Mouse (Mus musculus) thymus, adult 2 months (tissue): ENCODE results near the gene Slc15a3. TPM values are rescaled to one million over a fixed set of nuclear protein-coding genes. Genes with fewer than 3 reads are reported as not detected.

Experiments used
- DNase-seq: peaks from one replicate; pipeline ENCODE4 v3.0.0; 2021
- H3K27ac ChIP-seq: fragments of 200-500 bp; 2 replicates; pipeline ENCODE4 v1.5.1; 2012; ENCODE audit warnings: low read length, control low read depth; ENCODE audit not compliant: control insufficient read depth, insufficient read depth
- H3K27me3 ChIP-seq: fragments of 200-500 bp; 2 replicates; pipeline ENCODE4 v1.6.1; 2012; ENCODE audit warnings: mild to moderate bottlenecking, low read length, moderate library complexity, mixed read lengths; ENCODE audit not compliant: control insufficient read depth, insufficient read depth
- H3K36me3 ChIP-seq: fragments of 200-500 bp; 2 replicates; pipeline ENCODE4 v1.6.1; 2012; ENCODE audit warnings: mild to moderate bottlenecking, low read length, moderate library complexity; ENCODE audit not compliant: control insufficient read depth, insufficient read depth
- H3K4me1 ChIP-seq: fragments of 200-500 bp; replicated peaks from 2 replicates; pipeline ENCODE4 v1.6.1; 2012; ENCODE audit warnings: low read length; ENCODE audit not compliant: control insufficient read depth, insufficient read depth
- H3K4me3 ChIP-seq: fragments of 200-500 bp; 2 replicates; pipeline ENCODE4 v1.5.1; 2012; ENCODE audit warnings: mild to moderate bottlenecking, low read length, control low read depth, moderate library complexity; ENCODE audit not compliant: control insufficient read depth, insufficient read depth
- CTCF ChIP-seq: fragments of 200-500 bp; IDR thresholded peaks from 2 replicates; pipeline ENCODE4 v1.5.1; 2012; ENCODE audit warnings: mild to moderate bottlenecking, control low read depth, low read length, moderate library complexity, borderline replicate concordance; ENCODE audit not compliant: control insufficient read depth, poor library complexity, insufficient read depth; ENCODE audit errors: extremely low read depth
- POLR2A ChIP-seq: fragments of 200-500 bp; IDR thresholded peaks from 2 replicates; pipeline ENCODE4 v1.6.1; 2012; ENCODE audit warnings: mild to moderate bottlenecking, low read length, control low read depth, moderate library complexity; ENCODE audit not compliant: control insufficient read depth, poor library complexity, insufficient read depth; ENCODE audit errors: extremely low read depth
- WGBS: fragments of 180-500 bp; shearing (Covaris S2); methylation state at CpG from one replicate; pipeline ENCODE4 v1.1.7; 2018; 5-methylcytosine and 5-hydroxymethylcytosine counted together
- polyA plus RNA-seq: library from polyadenylated mRNA; depleted of rRNA; stranded (reverse); fragments of >200 nt; gene quantifications from 2 replicates; pipeline ENCODE4 v1.2.3, GENCODE M21; 2012

Gene Slc15a3
- polyA plus RNA-seq, 1 experiment: 29.7 TPM

GRCm38 (mm10) chr19:10845454-10845853 is 5.9 kb downstream of the Slc15a3 start:
- Histone ChIP-seq H3K36me3 (no peaks in the 10 kb centered on the region), H3K27me3 (no peaks in the 10 kb centered on the region), H3K27ac (no peak overlapping the region), H3K4me1 (peaks cover 16% of the 10 kb centered on the region), H3K4me3 (no peak overlapping the region)
- no peak for DNase-seq
- TF ChIP-seq CTCF (no peak), POLR2A (no peak)
- 89% methylated on average over 3 of the region's 3 CpGs for WGBS

- Histone ChIP-seq H3K4me1 (peaks cover 16% of the 10 kb centered on the region), H3K4me3 (no peak overlapping the region), H3K36me3 (no peaks in the 10 kb centered on the region), H3K27ac (no peak overlapping the region), H3K27me3 (no peaks in the 10 kb centered on the region)
- WGBS: 97% methylated on average over 7 of the region's 7 CpGs
- TF ChIP-seq CTCF (no peak), POLR2A (no peak)
- DNase-seq: no peak
Measured at GRCm38 (mm10) chr19:10846150-10846549, 6.6 kb downstream of the Slc15a3 start.

GRCm38 (mm10) chr19:10847311-10848087 is 8.0 kb downstream of the Slc15a3 start:
- no peaks in the 10 kb centered on the region for H3K27me3 ChIP-seq
- H3K4me3 ChIP-seq: no peak overlapping the region
- 85% methylated on average over 3 of the region's 3 CpGs for WGBS
- H3K36me3 ChIP-seq: no peaks in the 10 kb centered on the region
- no peak for DNase-seq
- no peak overlapping the region for H3K27ac ChIP-seq
- no peak for TF ChIP-seq POLR2A
- no peak for TF ChIP-seq CTCF
- H3K4me1 ChIP-seq: peaks cover 8% of the 10 kb centered on the region

GRCm38 (mm10) chr19:10855422-10855821 is 15.9 kb downstream of the Slc15a3 start:
- H3K36me3 ChIP-seq: no peaks in the 10 kb centered on the region
- H3K4me3 ChIP-seq: no peak overlapping the region
- no peaks in the 10 kb centered on the region for H3K4me1 ChIP-seq
- H3K27me3 ChIP-seq: no peaks in the 10 kb centered on the region
- no peak overlapping the region for H3K27ac ChIP-seq
- no peak for DNase-seq
- TF ChIP-seq POLR2A (no peak), CTCF (no peak)
- WGBS: 93% methylated on average over 3 of the region's 3 CpGs

GRCm38 (mm10) chr19:10856520-10856919 is 17.0 kb downstream of the Slc15a3 start:
- H3K36me3 ChIP-seq: no peaks in the 10 kb centered on the region
- H3K4me1 ChIP-seq: no peaks in the 10 kb centered on the region
- TF ChIP-seq CTCF (no peak), POLR2A (no peak)
- no peak overlapping the region for H3K4me3 ChIP-seq
- no peaks in the 10 kb centered on the region for H3K27me3 ChIP-seq
- no peak overlapping the region for H3K27ac ChIP-seq
- DNase-seq: no peak
- 77% methylated on average over 2 of the region's 2 CpGs for WGBS

- TF ChIP-seq POLR2A: no peak
- TF ChIP-seq CTCF: no peak
- no peaks in the 10 kb centered on the region for H3K27me3 ChIP-seq
- H3K36me3 ChIP-seq: no peaks in the 10 kb centered on the region
- 92% methylated on average over 22 of the region's 22 CpGs for WGBS
- H3K4me1 ChIP-seq: no peaks in the 10 kb centered on the region
- no peak overlapping the region for H3K27ac ChIP-seq
- no peak for DNase-seq
- no peak overlapping the region for H3K4me3 ChIP-seq
Measured at GRCm38 (mm10) chr19:10860072-10860497, 20.6 kb downstream of the Slc15a3 start.

GRCm38 (mm10) chr19:10866351-10866750 is 26.8 kb downstream of the Slc15a3 start:
- no peak for DNase-seq
- 95% methylated on average over 13 of the region's 13 CpGs for WGBS
- Histone ChIP-seq H3K4me3 (no peak overlapping the region), H3K27ac (no peak overlapping the region), H3K27me3 (peaks cover 4% of the 10 kb centered on the region; the same call in 1 of the 2 replicates), H3K4me1 (peaks cover 9% of the 10 kb centered on the region; the same call in 1 of the 2 replicates), H3K36me3 (no peaks in the 10 kb centered on the region)
- TF ChIP-seq POLR2A (no peak), CTCF (no peak)
